Mouse (Mus musculus) adrenal gland, adult (tissue): ENCODE measurements around the gene Prkar1b.

ENCODE experiments used
- DNase-seq, 2 experiments: peaks; one replicate each; pipeline ENCODE4 v3.0.0; 2022 to 2023; ENCODE audit warnings: low spot score in 1 of 2; ENCODE audit not compliant: inconsistent age in 2 of 2

Gene Prkar1b

DNA sequence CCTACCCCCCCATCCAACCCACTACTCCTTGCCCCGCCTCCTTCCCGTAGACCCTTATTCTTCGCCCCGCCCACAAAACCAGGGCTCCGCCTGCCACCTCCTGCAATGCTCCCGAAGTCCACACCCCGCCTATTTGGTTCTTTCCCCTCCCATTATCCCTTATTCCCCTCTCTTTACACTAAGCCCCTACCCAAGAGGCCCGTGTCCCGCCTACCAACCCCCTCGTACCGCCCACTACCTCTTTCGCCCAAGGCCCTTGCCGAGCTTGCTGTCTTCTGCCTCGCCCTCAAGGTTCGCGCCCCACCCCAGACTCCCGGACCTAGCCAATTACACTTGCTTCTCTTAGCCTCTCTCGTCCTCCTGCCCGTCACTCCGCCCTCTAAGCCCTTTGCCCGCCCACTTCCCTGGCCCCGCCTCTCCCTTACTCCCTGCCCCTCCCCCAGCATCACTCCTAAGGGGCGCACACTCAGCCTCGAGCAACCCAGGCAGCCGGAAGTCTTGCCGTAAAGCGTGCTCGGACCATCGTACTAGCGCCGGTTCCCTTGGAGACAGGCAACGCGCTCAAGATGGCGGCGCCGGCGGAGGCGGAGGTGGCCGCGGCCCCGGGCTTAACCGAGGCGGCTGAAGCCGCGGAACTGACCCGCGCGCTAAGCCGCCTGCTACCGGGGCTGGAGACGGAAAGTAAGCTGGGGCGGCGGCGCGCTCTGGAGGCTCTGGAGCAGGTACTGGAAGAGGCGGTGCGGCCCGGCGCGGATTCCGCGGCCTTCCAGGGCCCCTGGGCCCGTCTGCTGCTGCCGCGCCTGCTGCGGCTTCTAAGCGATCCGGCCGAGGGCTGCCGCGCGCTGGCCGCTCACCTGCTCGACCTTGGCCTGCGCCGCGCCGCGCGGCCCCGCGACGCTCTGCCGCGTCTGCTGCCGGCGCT, at the start of gene Prkar1b, which contains the start of gene Dnaaf5:
Gene Prkar1b (minus strand): TSS at position 321 of the 922 bp plus-strand sequence.
Gene Dnaaf5 (plus strand): TSS at position 543 of the 922 bp plus-strand sequence.
- peak; percentile 98 to 99 for DNase-seq

DNA sequence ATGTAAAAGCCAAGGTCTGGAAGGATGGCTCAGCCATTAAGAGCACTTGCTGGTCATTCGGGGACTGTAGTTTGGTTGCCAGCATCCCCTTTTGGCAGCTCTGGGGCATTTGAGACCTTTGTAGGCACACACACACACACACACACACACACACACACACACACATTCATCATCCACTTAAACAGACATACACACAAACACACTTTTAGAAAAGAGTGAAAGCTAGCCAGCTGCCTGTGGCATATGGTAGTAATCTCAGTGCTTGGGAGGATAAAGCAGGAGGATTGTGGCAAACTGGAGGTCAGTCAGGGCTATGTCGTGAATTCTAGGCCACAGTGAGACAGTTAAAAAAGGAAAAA, 49.8 kb upstream of the Prkar1b start:
- no peak for DNase-seq

DNA sequence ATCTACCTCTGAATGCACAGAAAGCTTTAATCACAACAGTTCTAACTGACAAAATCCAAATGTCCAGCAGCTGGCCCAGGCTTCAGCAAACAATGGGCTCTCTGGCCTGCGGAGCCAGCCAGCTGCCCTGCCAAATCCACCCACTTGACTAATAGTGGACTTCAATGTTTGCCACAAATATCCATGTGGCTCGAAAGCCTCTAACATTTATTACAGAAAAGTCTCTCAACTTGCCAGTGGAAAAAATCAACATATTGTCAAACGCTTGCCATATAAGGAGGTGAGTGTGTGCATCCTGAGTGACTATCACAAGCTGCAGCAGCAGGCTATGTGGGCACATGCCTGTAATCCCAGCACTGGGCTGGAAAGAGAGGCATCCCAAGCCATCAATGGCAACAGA, 49.0 kb upstream of the Prkar1b start:
- no peak for DNase-seq

- DNase-seq: no peak
These were observed 41.2 kb upstream of the Prkar1b start for GRCm38 (mm10) chr5:139190958-139191357.

GRCm38 (mm10) chr5:139189726-139190125, 39.9 kb upstream of the Prkar1b start:
- no peak for DNase-seq

DNA sequence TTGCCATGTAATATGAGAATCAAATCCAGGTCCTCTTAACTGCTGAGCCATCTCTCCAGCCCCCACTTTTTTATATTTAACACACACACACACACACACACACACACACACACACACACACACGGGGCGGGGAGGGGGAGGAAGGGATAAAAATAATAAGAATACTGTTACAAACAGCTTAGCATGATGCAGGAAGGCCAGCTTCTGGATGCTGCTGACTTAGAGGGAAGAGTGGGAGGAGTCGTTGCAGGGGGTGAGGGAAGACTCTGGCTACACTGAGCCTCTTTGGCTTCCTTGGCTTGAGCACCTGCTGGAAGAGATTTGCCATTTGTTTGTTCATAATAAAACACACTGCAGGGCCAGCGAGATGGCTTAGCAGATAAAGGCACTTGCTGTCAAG, 35.1 kb upstream of the Prkar1b start:
- no peak for DNase-seq

- peak; percentile 64 to 73 for DNase-seq
These were observed 33.8 kb upstream of the Prkar1b start for GRCm38 (mm10) chr5:139183601-139184000.

DNA sequence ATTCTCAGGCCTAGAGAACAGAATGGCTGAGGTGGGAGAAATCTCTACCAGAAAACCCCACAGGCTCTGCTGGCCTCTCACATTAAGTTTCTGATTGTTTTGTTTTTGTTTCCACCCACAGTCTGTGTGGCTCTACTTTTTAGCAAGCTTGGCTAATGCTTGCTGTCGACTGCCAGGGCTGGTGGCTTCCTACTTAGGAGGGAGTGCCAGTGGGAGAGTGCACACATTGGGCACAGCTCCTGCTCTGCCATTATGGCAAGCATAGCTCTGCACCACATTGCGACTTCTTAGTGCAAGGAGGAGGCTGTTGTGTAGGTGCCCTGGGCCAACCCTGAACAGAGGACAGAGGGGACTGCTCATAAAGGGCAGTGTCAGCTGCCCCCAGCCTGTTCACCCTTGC, 33.3 kb upstream of the Prkar1b start:
- no peak for DNase-seq

- DNase-seq: peak; percentile 78 to 91
These were observed 29.3 kb upstream of the Prkar1b start for GRCm38 (mm10) chr5:139178895-139179631.

- DNase-seq: peak; percentile 43 to 78
These were observed 25.1 kb upstream of the Prkar1b start for GRCm38 (mm10) chr5:139174556-139175547.

DNA sequence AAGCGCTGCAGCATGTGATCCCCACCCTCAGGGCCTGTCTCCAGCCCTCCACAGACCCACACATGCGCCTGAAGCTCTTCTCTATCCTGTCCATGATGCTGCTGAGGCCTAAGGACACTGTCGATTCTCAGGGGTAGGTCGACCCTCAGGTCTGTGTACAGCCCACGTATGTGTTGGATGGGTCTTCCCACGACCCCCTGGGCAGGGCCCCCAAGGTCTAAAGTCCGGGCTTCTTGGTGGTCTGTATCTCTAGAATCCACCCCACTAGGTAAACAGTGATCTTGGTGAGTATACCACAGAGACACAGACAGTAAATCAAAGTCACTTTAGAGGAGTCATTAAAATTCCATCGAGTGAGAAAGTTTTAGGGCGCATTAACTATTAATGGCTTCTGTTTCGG, 24.3 kb upstream of the Prkar1b start:
- no peak for DNase-seq

GRCm38 (mm10) chr5:139171929-139172328, 22.1 kb upstream of the Prkar1b start:
- no peak for DNase-seq

- no peak for DNase-seq
These were observed 17.7 kb upstream of the Prkar1b start for GRCm38 (mm10) chr5:139167548-139167947.

GRCm38 (mm10) chr5:139166781-139167361, 17.1 kb upstream of the Prkar1b start:
- DNase-seq: no peak

- no peak for DNase-seq
These were observed 11.8 kb upstream of the Prkar1b start for GRCm38 (mm10) chr5:139161632-139162031.

DNA sequence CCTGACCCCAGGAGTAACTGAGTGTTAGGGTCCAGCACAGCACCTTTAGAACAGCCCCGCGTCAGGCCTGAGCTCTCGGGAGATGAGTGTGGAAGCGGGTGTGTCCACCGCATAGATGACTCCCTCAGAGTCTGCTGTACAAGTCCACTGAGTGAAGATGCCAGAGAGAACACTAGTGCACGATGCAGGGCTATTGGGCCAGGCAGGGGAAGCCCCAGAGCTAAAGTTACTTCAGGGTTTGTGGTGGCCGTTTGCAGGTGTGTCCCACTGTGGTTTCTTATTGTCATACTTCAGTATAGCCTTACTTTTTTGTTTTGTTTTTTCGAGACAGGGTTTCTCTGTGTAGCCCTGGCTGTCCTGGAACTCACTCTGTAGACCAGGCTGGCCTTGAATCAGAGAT, 11.1 kb upstream of the Prkar1b start:
- no peak for DNase-seq

- DNase-seq: peak in 1 of 2 experiments; percentile 44
These were observed 816 bp upstream of the Prkar1b start for GRCm38 (mm10) chr5:139150603-139151031.

DNA sequence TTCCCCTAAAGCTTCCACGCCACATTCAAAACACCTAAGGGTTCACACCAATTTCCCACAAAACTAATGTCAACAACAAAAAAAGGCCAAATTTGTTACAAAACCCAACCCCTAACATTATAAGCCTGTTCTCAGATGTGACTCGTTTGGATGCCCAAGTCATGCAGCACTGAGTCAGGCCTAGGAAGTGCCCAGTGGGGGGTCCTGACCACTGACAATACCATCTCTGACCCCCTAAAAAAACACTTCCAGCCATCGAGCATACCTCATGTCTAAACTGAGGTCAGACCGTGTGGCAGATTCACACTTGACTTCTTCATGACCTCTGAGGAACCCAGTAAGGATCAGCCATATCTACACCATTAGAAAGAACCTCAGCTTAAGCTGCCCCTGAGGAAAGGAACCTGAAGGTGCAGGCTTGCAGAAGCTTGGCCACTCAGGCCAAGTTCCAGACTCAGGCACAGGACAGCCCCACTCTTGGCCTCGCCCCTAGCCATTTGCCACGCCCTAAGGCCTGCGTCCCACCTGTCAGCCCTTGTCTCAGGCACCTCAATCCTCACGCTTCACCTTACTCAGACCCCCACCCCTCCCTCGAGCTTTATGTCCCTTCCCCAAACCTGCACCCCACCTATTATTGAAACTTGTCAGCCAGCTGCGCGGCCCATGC, 662 bp downstream of the Prkar1b start:
- DNase-seq: no peak

- no peak for DNase-seq
These were observed 2.4 kb downstream of the Prkar1b start for GRCm38 (mm10) chr5:139147178-139148078.
